Mouse (Mus musculus) ES-E14 (cell line): Measurements from ENCODE around the gene Gemin7.

Source experiments
- CHD2 ChIP-seq: IDR thresholded peaks from 2 replicates; pipeline ENCODE4 v1.6.1; 2014; ENCODE audit warnings: mild to moderate bottlenecking, low read depth, low read length, inconsistent platforms
- MAFK ChIP-seq: IDR thresholded peaks from 2 replicates; pipeline ENCODE4 v1.6.1; 2014; ENCODE audit warnings: mild to moderate bottlenecking, low read depth, low read length, inconsistent platforms; ENCODE audit not compliant: insufficient read depth
- ZNF384 ChIP-seq: IDR thresholded peaks from 2 replicates; pipeline ENCODE4 v1.6.1; 2012; ENCODE audit warnings: low read depth, low read length, inconsistent platforms

DNA sequence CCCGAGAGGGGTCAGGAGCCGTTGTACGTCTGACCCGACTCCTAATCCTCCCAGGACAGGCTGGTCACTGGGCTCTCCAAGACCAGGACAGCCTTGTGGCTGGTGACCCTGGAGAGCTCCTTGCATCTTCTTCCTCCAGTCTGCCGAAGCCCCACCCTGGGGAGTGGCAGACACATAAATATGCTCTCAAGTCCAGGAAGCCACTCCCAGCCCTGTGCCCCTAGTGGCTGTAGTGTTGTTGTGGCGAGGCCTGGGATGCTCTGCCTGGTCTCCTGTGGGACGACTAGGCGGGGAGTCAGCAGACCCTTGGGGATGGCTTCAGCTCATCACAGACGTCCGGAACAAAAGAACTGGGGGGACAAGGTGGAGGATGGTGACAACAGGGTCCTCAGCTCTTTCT, 46.3 kb downstream of the Gemin7 start:
- TF ChIP-seq MAFK, result no peak
- no peak for TF ChIP-seq ZNF384
- TF ChIP-seq CHD2, result no peak
